Mouse (Mus musculus) spleen, adult 18-20 months (tissue): Measurements from ENCODE around the gene Osbpl8.

Experiments used
- DNase-seq, 2 experiments: peaks; one replicate each; pipeline ENCODE4 v3.0.0; 2022; ENCODE audit warnings: mixed read lengths in 2 of 2

Gene Osbpl8

GRCm38 (mm10) chr10:111320579-111320978 lies 156.0 kb downstream of the Osbpl8 start:
- DNase-seq, result no peak

GRCm38 (mm10) chr10:111327957-111328356 lies 163.4 kb downstream of the Osbpl8 start:
- DNase-seq, result no peak

GRCm38 (mm10) chr10:111329326-111329725 lies 164.8 kb downstream of the Osbpl8 start:
- peak in 1 of 2 experiments; percentile 2 for DNase-seq

GRCm38 (mm10) chr10:111334902-111335301 lies 170.3 kb downstream of the Osbpl8 start:
- no peak for DNase-seq

GRCm38 (mm10) chr10:111335517-111336352 lies 171.2 kb downstream of the Osbpl8 start:
- no peak for DNase-seq

- DNase-seq, result no peak
Observed at GRCm38 (mm10) chr10:111336353-111336713, 171.8 kb downstream of the Osbpl8 start.

GRCm38 (mm10) chr10:111339296-111339695 lies 174.7 kb downstream of the Osbpl8 start:
- DNase-seq, result no peak

GRCm38 (mm10) chr10:111341761-111342160 lies 177.2 kb downstream of the Osbpl8 start:
- DNase-seq, result no peak

GRCm38 (mm10) chr10:111343555-111343954 lies 179.0 kb downstream of the Osbpl8 start:
- no peak for DNase-seq
